Mouse (Mus musculus) lung, adult 2 months (tissue): ENCODE measurements around the gene Ppp1r16b.

ENCODE experiments used
- CTCF ChIP-seq: fragments of 200-500 bp; IDR thresholded peaks from 2 replicates; pipeline ENCODE4 v1.5.1; 2011; ENCODE audit warnings: mild to moderate bottlenecking, low read length, control low read depth; ENCODE audit not compliant: insufficient read depth
- POLR2A ChIP-seq: fragments of 200-500 bp; IDR thresholded peaks from 2 replicates; pipeline ENCODE4 v1.6.1; 2011; ENCODE audit warnings: low read depth, mild to moderate bottlenecking, control low read depth, low read length, borderline replicate concordance; ENCODE audit errors: extremely low read depth

- TF ChIP-seq POLR2A (no peak), CTCF (no peak)
Measured at GRCm38 (mm10) chr2:158803575-158803974, 138.4 kb downstream of the Ppp1r16b start.
